Mouse (Mus musculus) forebrain, embryonic 14.5 days (tissue): Measurements from ENCODE around the gene Itga4. TPM values are rescaled to one million over a fixed set of nuclear protein-coding genes. Genes with fewer than 3 reads are reported as not detected.
A peak's percentile ranks its signal among the peaks of the same experiment; 100 is the strongest.

Experiments
- ATAC-seq: fragments of 200-750 bp; cut with Nextera tagmentation; 2 replicates; pipeline ENCODE4 v1.8.0; 2017; ENCODE audit warnings: mild to moderate bottlenecking, moderate library complexity
- DNase-seq: peaks from one replicate; pipeline ENCODE4 v3.0.0-alpha.2; 2015; ENCODE audit warnings: low spot score
- H3K27ac ChIP-seq: fragments of 300-500 bp; sonication (generic); 2 replicates; pipeline ENCODE4 v1.5.1; 2014; ENCODE audit warnings: low read depth, mild to moderate bottlenecking, control low read depth, low read length, moderate library complexity
- H3K27me3 ChIP-seq: fragments of 300-500 bp; sonication (generic); replicated peaks from 2 replicates; pipeline ENCODE4 v1.6.1; 2014; ENCODE audit warnings: low read length, control low read depth, mixed read lengths; ENCODE audit not compliant: control insufficient read depth, insufficient read depth
- H3K36me3 ChIP-seq: fragments of 300-500 bp; sonication (generic); 2 replicates; pipeline ENCODE4 v1.6.1; 2014; ENCODE audit warnings: low read length, control low read depth; ENCODE audit not compliant: control insufficient read depth, insufficient read depth
- H3K4me1 ChIP-seq: fragments of 300-500 bp; sonication (generic); 2 replicates; pipeline ENCODE4 v1.6.1; 2014; ENCODE audit warnings: antibody characterized with exemption, low read length, control low read depth; ENCODE audit not compliant: control insufficient read depth, insufficient read depth
- H3K4me2 ChIP-seq: fragments of 300-500 bp; sonication (generic); 2 replicates; pipeline ENCODE4 v1.6.1; 2014; ENCODE audit warnings: mild to moderate bottlenecking, control low read depth, low read length
- H3K4me3 ChIP-seq: fragments of 300-500 bp; sonication (generic); 2 replicates; pipeline ENCODE4 v1.5.1; 2014; ENCODE audit warnings: low read depth, low read length, control low read depth
- H3K9ac ChIP-seq: fragments of 300-500 bp; sonication (generic); 2 replicates; pipeline ENCODE4 v1.6.1; 2014; ENCODE audit warnings: mild to moderate bottlenecking, low read length, control low read depth, moderate library complexity
- H3K9me3 ChIP-seq: fragments of 300-500 bp; sonication (generic); replicated peaks from 2 replicates; pipeline ENCODE4 v1.6.1; 2016; ENCODE audit warnings: low read length, control low read depth, mixed read lengths; ENCODE audit not compliant: control insufficient read depth
- WGBS: fragments of 180-500 bp; shearing (Covaris S2); extraction: QIAGEN DNeasy Blood & Tissue Kit; methylation state at CpG from one replicate; pipeline ENCODE4 v1.1.7; 2014; 5-methylcytosine and 5-hydroxymethylcytosine counted together
- polyA plus RNA-seq: library from polyadenylated mRNA; unstranded; fragments of >200 nt; fragmentation: Nextera tagmentation; extraction: Ambion mirVana; gene quantifications from 2 replicates; pipeline ENCODE4 v1.2.1, GENCODE M21; 2014

Gene Itga4
- polyA plus RNA-seq, 1 experiment from 2014 or later: 2.4 TPM

DNA sequence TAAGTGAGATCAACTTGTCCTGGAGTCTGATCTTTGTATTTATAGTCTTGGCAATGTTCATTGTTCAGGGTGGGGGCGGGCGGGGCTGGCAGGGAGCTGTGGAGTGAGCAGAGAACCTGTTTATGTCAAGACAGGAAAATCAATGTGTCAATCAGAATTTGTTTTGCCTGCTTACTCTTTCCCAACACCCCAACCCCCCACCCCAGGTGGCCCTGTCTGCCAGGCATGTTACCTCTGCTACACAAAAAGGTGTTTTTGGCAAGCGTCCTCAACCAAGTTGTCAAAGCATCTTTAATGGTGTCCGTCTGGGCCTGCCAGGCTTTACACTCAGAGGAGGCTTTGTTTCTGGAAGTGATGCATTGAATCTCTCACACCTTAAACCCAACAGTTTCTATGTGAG, 59.9 kb downstream of the Itga4 start:
- Histone ChIP-seq H3K27me3 (no peaks in the 10 kb centered on the region), H3K4me3 (no peak overlapping the region), H3K4me1 (peaks cover 3% of the 10 kb centered on the region; the same call in 1 of the 2 replicates), H3K27ac (no peak overlapping the region), H3K36me3 (no peaks in the 10 kb centered on the region), H3K4me2 (no peak overlapping the region), H3K9me3 (no peaks in the 10 kb centered on the region), H3K9ac (no peak overlapping the region)
- peak; percentile 79 for ATAC-seq
- WGBS: 50% methylated on average over 4 of the region's 4 CpGs
- DNase-seq: peak; percentile 68

DNA sequence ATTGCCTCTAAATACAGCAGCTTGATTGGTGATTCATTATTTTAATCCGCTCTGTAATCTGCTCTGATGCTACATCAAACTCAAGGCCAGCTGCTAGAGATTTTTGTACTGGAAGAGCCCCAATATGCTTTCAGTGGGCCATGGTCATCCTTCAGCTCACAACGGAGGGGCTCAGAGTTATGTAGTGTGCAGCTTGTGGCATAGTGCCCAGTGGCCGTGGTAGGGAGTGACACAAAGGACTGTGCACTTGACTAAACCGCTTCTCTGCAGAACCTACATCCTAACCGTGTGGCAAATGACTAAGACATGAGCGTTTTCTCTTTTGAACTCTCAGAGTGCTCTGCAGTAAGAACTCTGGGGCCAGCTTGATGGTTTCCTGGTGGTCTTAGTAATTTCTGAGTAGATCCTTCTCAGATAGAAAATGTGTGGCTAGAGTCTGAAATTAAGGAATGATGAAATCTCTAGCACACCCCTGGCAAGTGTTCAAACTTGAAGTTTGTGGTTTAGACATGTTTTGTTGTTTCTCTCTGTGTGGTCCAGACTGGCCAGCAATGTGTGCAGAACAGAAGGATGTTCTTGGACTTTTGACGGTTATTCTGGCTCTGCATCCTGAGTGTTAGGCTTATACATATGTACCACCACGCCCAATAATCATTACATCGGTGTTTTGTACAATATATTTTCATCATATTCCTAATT, 61.1 kb downstream of the Itga4 start:
- H3K4me2 ChIP-seq: no peak overlapping the region
- ATAC-seq: no peak
- no peaks in the 10 kb centered on the region for H3K9me3 ChIP-seq
- no peak overlapping the region for H3K4me3 ChIP-seq
- WGBS: 84% methylated on average over 9 of the region's 9 CpGs
- H3K27me3 ChIP-seq: no peaks in the 10 kb centered on the region
- H3K9ac ChIP-seq: no peak overlapping the region
- peaks cover 3% of the 10 kb centered on the region; the same call in 1 of the 2 replicates for H3K4me1 ChIP-seq
- H3K27ac ChIP-seq: no peak overlapping the region
- no peaks in the 10 kb centered on the region for H3K36me3 ChIP-seq
- DNase-seq: peak; percentile 7

DNA sequence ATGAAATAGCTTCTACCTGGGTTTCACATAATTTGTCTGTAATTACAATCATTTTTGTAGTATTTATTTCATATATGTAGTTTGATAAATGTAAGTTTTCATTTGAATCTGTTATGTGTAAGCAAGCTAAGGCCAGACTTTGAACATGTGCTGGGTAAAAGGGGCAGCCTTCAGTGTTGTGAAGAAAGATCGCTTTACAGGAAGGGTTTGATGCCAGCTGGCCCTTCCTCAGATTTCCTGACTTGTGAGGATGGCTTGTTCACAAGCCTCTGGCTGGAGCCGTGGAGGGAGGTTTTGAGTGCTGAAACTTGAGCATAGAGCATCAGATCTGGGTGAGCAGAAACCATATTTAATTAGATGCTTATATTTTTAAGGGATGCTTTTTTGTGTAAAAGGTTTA, 72.9 kb downstream of the Itga4 start:
- no peaks in the 10 kb centered on the region for H3K4me1 ChIP-seq
- WGBS: 65% methylated on average over 2 of the region's 2 CpGs
- H3K27ac ChIP-seq: no peak overlapping the region
- H3K36me3 ChIP-seq: no peaks in the 10 kb centered on the region
- no peaks in the 10 kb centered on the region for H3K9me3 ChIP-seq
- DNase-seq (peak; percentile 23), ATAC-seq (no peak)
- no peak overlapping the region for H3K4me2 ChIP-seq
- H3K9ac ChIP-seq: no peak overlapping the region
- H3K4me3 ChIP-seq: no peak overlapping the region
- H3K27me3 ChIP-seq: no peaks in the 10 kb centered on the region

DNA sequence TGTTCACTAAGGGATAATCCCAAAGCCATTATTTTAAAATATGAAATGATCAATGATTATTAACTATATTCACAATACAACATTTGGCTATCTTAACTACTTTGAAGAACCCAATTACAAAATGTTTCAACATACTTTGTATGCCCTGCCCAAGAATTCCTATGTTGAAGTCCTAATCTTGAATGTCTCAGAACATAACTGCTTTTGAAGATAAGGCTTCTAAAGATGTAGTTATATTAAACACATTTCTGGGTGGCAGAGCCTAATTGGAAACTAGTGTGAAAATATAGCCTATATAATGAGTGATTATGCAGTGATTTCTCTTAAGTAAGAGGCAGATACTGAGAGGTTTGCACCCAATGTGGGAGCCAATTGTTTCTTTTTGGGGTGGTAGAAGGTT, 79.4 kb downstream of the Itga4 start:
- Histone ChIP-seq H3K4me3 (no peak overlapping the region), H3K36me3 (no peaks in the 10 kb centered on the region), H3K27me3 (no peaks in the 10 kb centered on the region), H3K9ac (no peak overlapping the region), H3K4me1 (no peaks in the 10 kb centered on the region), H3K27ac (no peak overlapping the region), H3K9me3 (no peaks in the 10 kb centered on the region), H3K4me2 (no peak overlapping the region)
- no peak for ATAC-seq
- DNase-seq: no peak

DNA sequence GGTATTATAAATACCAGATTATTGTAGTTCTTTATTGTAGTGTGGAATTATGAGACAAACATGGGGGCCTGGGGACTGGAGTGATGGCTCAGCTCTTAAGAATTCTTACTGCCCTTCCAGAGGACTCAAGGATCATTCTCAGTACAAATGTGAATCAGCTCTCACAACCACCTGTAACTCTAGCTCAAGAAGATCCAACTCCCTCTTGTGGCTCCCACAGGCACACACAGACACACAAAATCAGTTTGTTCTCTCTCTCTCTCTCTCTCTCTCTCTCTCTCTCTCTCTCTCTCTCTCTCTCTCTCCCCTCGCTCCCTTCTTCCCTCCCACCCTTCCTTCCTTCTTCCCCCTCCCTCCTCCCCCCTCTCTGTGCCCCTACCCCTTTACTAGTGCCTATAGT, 80.9 kb downstream of the Itga4 start:
- Histone ChIP-seq H3K4me2 (no peak overlapping the region), H3K4me1 (no peaks in the 10 kb centered on the region), H3K9me3 (no peaks in the 10 kb centered on the region), H3K27me3 (no peaks in the 10 kb centered on the region), H3K36me3 (no peaks in the 10 kb centered on the region), H3K9ac (no peak overlapping the region), H3K27ac (no peak overlapping the region), H3K4me3 (no peak overlapping the region)
- ATAC-seq: no peak
- DNase-seq: no peak
- WGBS: 60% methylated on average over 1 of the region's 1 CpGs

DNA sequence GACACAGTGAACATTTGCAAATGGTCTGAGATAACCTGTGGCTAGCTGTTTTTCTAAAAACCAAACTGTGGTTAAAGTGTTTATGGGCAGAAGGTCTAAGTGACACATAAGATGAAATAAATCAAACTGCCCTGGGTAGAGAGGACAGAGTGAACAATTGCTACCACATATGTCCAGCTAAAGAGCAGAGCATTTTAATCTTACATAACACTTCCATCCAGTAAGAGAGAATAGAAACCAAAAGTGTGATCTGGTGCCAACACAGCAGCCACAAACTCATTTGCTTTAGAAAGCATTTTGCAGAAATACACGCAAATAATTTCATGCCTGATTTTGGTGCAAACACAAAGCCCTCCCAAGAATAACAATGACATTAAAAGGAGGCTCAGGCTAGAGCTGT, 83.8 kb downstream of the Itga4 start:
- no peak overlapping the region for H3K4me2 ChIP-seq
- ATAC-seq: no peak
- no peak overlapping the region for H3K9ac ChIP-seq
- WGBS: 63% methylated on average over 1 of the region's 1 CpGs
- H3K27ac ChIP-seq: no peak overlapping the region
- H3K4me3 ChIP-seq: no peak overlapping the region
- no peaks in the 10 kb centered on the region for H3K4me1 ChIP-seq
- H3K27me3 ChIP-seq: no peaks in the 10 kb centered on the region
- no peaks in the 10 kb centered on the region for H3K36me3 ChIP-seq
- no peak for DNase-seq
- H3K9me3 ChIP-seq: no peaks in the 10 kb centered on the region

DNA sequence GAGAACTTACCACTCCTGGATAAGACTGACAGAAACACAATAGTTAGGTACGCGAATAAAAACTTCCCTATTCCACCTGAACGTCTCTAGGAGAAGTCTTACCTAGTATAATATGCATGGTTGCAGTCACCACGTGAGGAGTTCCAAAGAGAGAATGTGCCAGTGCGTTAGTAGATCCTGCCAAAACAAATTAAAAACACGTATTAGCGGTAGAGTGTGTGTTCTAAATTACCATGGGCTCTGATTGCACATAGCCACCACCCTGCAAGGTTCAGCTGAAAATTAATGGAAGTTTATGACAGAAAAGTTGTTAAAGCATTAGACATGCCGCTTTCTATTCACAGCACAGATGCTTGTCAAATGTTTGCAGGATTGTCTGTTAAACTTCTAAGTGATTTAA, 87.9 kb downstream of the Itga4 start:
- no peak overlapping the region for H3K9ac ChIP-seq
- H3K9me3 ChIP-seq: no peaks in the 10 kb centered on the region
- H3K27ac ChIP-seq: no peak overlapping the region
- DNase-seq (peak; percentile 33), ATAC-seq (no peak)
- H3K4me2 ChIP-seq: no peak overlapping the region
- no peak overlapping the region for H3K4me3 ChIP-seq
- H3K4me1 ChIP-seq: no peaks in the 10 kb centered on the region
- WGBS: 74% methylated on average over 8 of the region's 8 CpGs
- no peaks in the 10 kb centered on the region for H3K36me3 ChIP-seq
- no peaks in the 10 kb centered on the region for H3K27me3 ChIP-seq

DNA sequence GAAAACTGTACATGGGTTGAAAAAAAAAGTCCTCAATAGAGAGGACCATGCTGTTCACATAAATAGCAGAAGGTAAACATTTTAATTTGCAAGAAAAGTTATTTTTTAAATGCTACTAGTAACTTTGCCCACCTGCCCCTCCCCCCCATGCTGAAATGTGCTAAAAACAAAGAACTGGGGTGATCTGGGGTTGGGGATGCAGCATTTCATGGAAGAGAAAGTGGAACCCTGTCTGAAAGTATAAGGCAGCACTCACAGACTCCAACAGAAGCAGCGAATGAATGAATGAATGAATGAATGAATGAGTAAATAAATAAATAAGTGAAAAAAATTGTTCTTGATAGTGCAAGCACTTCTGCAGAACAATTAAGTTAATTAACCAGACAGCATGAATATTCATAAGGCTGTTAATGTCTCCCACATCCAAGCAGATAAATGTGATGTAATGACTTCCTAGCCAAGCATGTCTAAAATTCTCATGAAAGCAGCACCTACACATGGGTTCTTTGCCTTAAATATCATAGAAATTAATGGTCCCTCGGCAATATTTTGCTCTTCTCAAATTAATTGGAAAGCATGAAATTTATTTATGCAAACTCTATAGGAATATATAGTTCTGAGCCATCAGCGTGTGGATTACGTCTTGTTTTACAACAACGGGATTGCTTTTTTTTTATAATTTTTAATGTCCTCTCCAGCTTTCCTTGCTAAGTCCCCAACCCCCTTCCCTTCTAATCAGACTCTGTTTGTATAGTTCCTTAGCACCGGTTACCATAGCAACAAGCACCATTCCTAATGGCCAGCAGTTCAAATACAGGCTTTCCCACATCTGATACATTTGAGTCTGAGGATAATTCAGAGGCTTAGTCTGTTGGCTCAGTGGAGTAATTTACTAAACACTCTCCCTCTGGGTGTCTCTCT, 96.2 kb downstream of the Itga4 start:
- DNase-seq: peak; percentile 85
- H3K4me2 ChIP-seq: no peak overlapping the region
- no peaks in the 10 kb centered on the region for H3K36me3 ChIP-seq
- H3K4me1 ChIP-seq: peaks cover 10% of the 10 kb centered on the region
- peak overlapping the region; percentile 36; the same call in 1 of the 2 replicates for H3K27ac ChIP-seq
- peak; percentile 88 for ATAC-seq
- H3K9ac ChIP-seq: no peak overlapping the region
- H3K4me3 ChIP-seq: no peak overlapping the region
- H3K9me3 ChIP-seq: no peaks in the 10 kb centered on the region
- no peaks in the 10 kb centered on the region for H3K27me3 ChIP-seq
- 37% methylated on average over 6 of the region's 6 CpGs for WGBS
